9 mouse cellular contexts compared by ENCODE assay signal in genomic region chr6:71149534-71149933, GRCm38 (mm10). TPM values are rescaled to one million over a fixed set of nuclear protein-coding genes. Genes with fewer than 3 reads are reported as not detected.
A peak's percentile ranks its signal among the peaks of the same experiment; 100 is the strongest.
DNase-seq lines count a peak whose midpoint lies in the region; ATAC-seq and TF ChIP-seq lines count a peak whose summit lies in the region.
"Had no signal": no experiment of that assay in that cellular context is flagged by ENCODE, and none has a peak within 500 bp of the region (broad histone marks: within the 10 kb centered on the region; RNA-seq: fewer than 3 reads in every experiment).

No protein-coding gene starts in this region.

- TF ChIP-seq CTCF in layer of hippocampus, adult 2 months (conservative IDR thresholded peaks at IDR 0.05): peak; percentile 77

- H3K4me1 ChIP-seq in hindbrain, embryonic 11.5 days (replicated peaks; ENCODE audit: control insufficient read depth, insufficient read depth, low read length): no peaks in the 10 kb centered on the region
- H3K4me1 ChIP-seq in limb, embryonic 12.5 days (replicated peaks): no peaks in the 10 kb centered on the region
- H3K4me1 ChIP-seq in midbrain, embryonic 15.5 days: no peaks in the 10 kb centered on the region

- no peaks in the 10 kb centered on the region for H3K27me3 ChIP-seq in hindbrain, embryonic 11.5 days (ENCODE audit: control insufficient read depth, insufficient read depth, low read length)
- H3K27me3 ChIP-seq in limb, embryonic 12.5 days: no peaks in the 10 kb centered on the region
- no peaks in the 10 kb centered on the region for H3K27me3 ChIP-seq in midbrain, embryonic 15.5 days (replicated peaks)

- no peak overlapping the region for H3K9ac ChIP-seq in hindbrain, embryonic 11.5 days (ENCODE audit: low read depth, low read length)
- no peak overlapping the region for H3K9ac ChIP-seq in limb, embryonic 12.5 days (replicated peaks)
- no peak overlapping the region for H3K9ac ChIP-seq in midbrain, embryonic 15.5 days

- no peaks in the 10 kb centered on the region for H3K9me3 ChIP-seq in hindbrain, embryonic 11.5 days (ENCODE audit: control insufficient read depth, low read length)
- H3K9me3 ChIP-seq in limb, embryonic 12.5 days: no peaks in the 10 kb centered on the region
- H3K9me3 ChIP-seq in midbrain, embryonic 15.5 days: no peaks in the 10 kb centered on the region

- no peak overlapping the region for H3K4me2 ChIP-seq in hindbrain, embryonic 11.5 days (replicated peaks; ENCODE audit: low read depth, low read length)
- H3K4me2 ChIP-seq in limb, embryonic 12.5 days: no peak overlapping the region
- no peak overlapping the region for H3K4me2 ChIP-seq in midbrain, embryonic 15.5 days

- ATAC-seq in hindbrain, embryonic 11.5 days (ENCODE audit: low FRiP score): peak; percentile 71
- peak; percentile 44; the same call in 1 of the 2 replicates for ATAC-seq in limb, embryonic 12.5 days (ENCODE audit: insufficient number of reproducible peaks, insufficient read depth, low FRiP score, low TSS enrichment, low read depth)
- peak; percentile 64; the same call in 1 of the 2 replicates for ATAC-seq in midbrain, embryonic 15.5 days (replicated peaks)

- H3K27ac ChIP-seq in layer of hippocampus, adult 2 months: no peak overlapping the region
- no peak overlapping the region for H3K27ac ChIP-seq in hindbrain, embryonic 11.5 days (ENCODE audit: low read depth, low read length)
- no peak overlapping the region for H3K27ac ChIP-seq in limb, embryonic 12.5 days
- H3K27ac ChIP-seq in midbrain, embryonic 15.5 days: no peak overlapping the region

- no peaks in the 10 kb centered on the region for H3K36me3 ChIP-seq in hindbrain, embryonic 11.5 days (ENCODE audit: control insufficient read depth, insufficient read depth, low read length)
- no peaks in the 10 kb centered on the region for H3K36me3 ChIP-seq in limb, embryonic 12.5 days
- H3K36me3 ChIP-seq in midbrain, embryonic 15.5 days (replicated peaks): no peaks in the 10 kb centered on the region

- peak in 1 of 2 experiments; percentile 29 for DNase-seq in layer of hippocampus, adult 2 months (ENCODE audit: low spot score in 2 of 2)
- no peak for DNase-seq in layer of hippocampus, adult 9-10 months (ENCODE audit: low spot score)
- DNase-seq in adrenal gland, postnatal 14 days: peak; percentile 74
- peak; percentile 65 for DNase-seq in embryo, embryonic 9.5 days (ENCODE audit: extremely low spot score)
- peak; percentile 77 for DNase-seq in hindbrain, embryonic 11.5 days (ENCODE audit: low spot score)
- peak; percentile 19 for DNase-seq in testis, postnatal 14 days (ENCODE audit: low spot score)

- WGBS in hindbrain, embryonic 11.5 days: 23% methylated on average over 5 of the region's 5 CpGs
- 14% methylated on average over 5 of the region's 5 CpGs for WGBS in limb, embryonic 12.5 days
- WGBS in midbrain, embryonic 15.5 days: 14% methylated on average over 5 of the region's 5 CpGs

- H3K4me3 ChIP-seq in layer of hippocampus, adult 2 months: no peak overlapping the region
- no peak overlapping the region for H3K4me3 ChIP-seq in hindbrain, embryonic 11.5 days (ENCODE audit: low read depth, low read length)
- H3K4me3 ChIP-seq in limb, embryonic 12.5 days (replicated peaks): no peak overlapping the region
- no peak overlapping the region for H3K4me3 ChIP-seq in midbrain, embryonic 15.5 days

RNA-seq across cellular contexts. Expression of gene Thnsl2, which starts 5.3 kb away (rescaled TPM):
- 1 to 10 TPM; 3.9 to 4.1 TPM for total RNA-seq in layer of hippocampus, adult 2 months (2021)
- 13.7 and 14.0 TPM in 2 replicates for total RNA-seq in adrenal gland, postnatal 14 days (2021)
- polyA plus RNA-seq in hindbrain, embryonic 11.5 days (2014; fragmentation: Nextera tagmentation; extraction: Ambion mirVana): 6.5 and 6.7 TPM in 2 replicates
- 5.6 and 6.0 TPM in 2 replicates for polyA plus RNA-seq in limb, embryonic 12.5 days (2016; fragmentation: Nextera tagmentation; extraction: Ambion mirVana)
- 4.2 and 4.7 TPM in 2 replicates for polyA plus RNA-seq in midbrain, embryonic 15.5 days (2015; fragmentation: Nextera tagmentation; extraction: Ambion mirVana)

RNA-seq across cellular contexts. Expression of gene Fabp1, which starts 50.1 kb away (rescaled TPM):
- not detected for total RNA-seq in layer of hippocampus, adult 2 months (2021)
- 12.8 and 306 TPM in 2 replicates for total RNA-seq in adrenal gland, postnatal 14 days (2021)
- polyA plus RNA-seq in hindbrain, embryonic 11.5 days (2014; fragmentation: Nextera tagmentation; extraction: Ambion mirVana): not detected in 2 replicates
- not detected in 2 replicates for polyA plus RNA-seq in limb, embryonic 12.5 days (2016; fragmentation: Nextera tagmentation; extraction: Ambion mirVana)
- polyA plus RNA-seq in midbrain, embryonic 15.5 days (2015; fragmentation: Nextera tagmentation; extraction: Ambion mirVana): 0.45 and 0.46 TPM in 2 replicates
- total RNA-seq: layer of hippocampus, postnatal 25 days had no signal
